Mouse (Mus musculus): ENCODE results near the gene Mettl8. TPM values are rescaled to one million over a fixed set of nuclear protein-coding genes. Genes with fewer than 3 reads are reported as not detected.

Gene Mettl8
- polyA plus RNA-seq, 1 experiment = 13.2 TPM

DNA sequence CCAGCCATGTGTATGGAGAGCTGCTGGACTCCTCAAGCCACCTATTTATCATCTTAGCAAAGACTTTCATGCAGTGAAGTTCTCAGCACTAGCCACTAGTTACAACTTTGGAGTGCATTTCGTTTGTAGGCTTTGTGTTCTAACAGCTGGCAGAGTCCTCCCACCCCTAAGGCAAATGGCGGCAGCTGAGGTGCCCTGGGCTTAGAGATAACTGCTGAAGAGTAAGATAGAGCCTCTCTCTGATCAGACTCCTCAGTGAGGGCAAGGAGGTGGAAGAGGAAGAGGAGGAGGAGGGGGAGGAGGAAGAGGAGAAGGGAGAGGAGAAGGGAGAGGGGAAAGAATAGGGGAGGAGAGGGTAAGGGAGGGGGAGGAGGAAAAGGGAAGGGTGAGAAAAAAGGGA, 101.8 kb downstream of the Mettl8 start:
- TF ChIP-seq POLR2A (IDR thresholded peaks at IDR 0.05; ENCODE audit: borderline replicate concordance, extremely low read depth, insufficient read depth, insufficient read length, poor library complexity, severe bottlenecking) = no peak
- no peak for TF ChIP-seq CTCF (IDR thresholded peaks at IDR 0.05; ENCODE audit: borderline replicate concordance, extremely low read depth, insufficient read depth, insufficient read length)
- no peak for DNase-seq (ENCODE audit: low read depth)

DNA sequence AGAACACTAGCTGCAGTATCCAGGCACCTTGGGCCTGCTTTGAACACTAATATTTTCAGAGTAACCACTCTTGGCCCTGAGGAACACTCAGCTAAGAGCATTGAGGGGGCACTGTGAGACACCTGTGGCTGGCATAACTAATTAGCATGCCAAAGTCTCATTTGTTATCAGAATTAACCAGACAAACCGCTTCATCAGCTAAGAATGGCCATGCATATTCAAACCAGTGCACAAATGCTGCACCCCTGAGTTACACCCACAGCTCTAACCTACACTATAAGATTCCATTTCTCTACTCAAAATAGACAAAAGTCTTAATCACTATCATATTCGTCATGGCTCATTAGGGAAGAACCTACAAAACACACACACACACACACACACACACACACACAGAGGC, 103.4 kb downstream of the Mettl8 start:
- TF ChIP-seq CTCF (IDR thresholded peaks at IDR 0.05; ENCODE audit: borderline replicate concordance, extremely low read depth, insufficient read depth, insufficient read length) (no peak), POLR2A (IDR thresholded peaks at IDR 0.05; ENCODE audit: borderline replicate concordance, extremely low read depth, insufficient read depth, insufficient read length, poor library complexity, severe bottlenecking) (no peak)
- no peak for DNase-seq (ENCODE audit: low read depth)

DNA sequence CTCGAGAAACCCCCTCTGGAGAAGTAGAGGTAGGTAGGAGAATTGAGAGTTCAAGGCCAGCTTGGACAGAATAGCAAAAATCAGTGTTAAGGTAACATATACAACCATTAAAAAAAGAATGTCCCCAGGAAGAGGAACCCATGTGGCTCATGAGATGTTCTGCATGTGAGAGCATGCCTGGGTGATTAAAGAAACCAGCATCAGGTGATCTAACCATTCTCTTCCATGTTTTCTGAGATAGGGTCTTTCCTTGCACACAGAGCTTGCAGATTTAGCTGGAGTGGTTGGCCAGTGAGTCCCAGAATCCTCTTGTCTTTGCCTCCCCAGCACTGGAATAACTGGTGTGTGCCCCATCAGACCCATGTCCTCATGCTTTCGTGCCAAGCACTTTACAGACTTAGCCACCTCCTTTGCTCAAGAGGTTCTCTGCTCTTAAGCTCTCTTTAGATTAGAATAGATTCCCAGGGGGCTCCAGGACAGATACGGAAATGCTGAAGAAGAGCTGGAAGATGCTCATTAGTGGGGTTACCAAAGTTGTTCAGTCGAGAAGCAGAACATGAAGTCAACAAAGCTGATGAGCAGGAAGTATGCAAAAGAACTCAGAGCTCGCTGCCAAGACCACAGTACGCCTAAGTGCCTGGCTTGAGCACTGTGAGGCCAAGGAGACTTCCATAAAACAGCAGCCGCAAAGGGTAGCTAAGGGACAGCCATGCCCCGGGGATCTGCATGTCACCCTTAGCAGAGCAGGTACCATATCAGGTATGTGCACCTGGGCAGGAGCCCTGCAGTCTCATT, 110.7 kb downstream of the Mettl8 start:
- DNase-seq (ENCODE audit: low read depth) = no peak
- TF ChIP-seq CTCF (IDR thresholded peaks at IDR 0.05; ENCODE audit: borderline replicate concordance, extremely low read depth, insufficient read depth, insufficient read length) (no peak), POLR2A (IDR thresholded peaks at IDR 0.05; ENCODE audit: borderline replicate concordance, extremely low read depth, insufficient read depth, insufficient read length, poor library complexity, severe bottlenecking) (no peak)

DNA sequence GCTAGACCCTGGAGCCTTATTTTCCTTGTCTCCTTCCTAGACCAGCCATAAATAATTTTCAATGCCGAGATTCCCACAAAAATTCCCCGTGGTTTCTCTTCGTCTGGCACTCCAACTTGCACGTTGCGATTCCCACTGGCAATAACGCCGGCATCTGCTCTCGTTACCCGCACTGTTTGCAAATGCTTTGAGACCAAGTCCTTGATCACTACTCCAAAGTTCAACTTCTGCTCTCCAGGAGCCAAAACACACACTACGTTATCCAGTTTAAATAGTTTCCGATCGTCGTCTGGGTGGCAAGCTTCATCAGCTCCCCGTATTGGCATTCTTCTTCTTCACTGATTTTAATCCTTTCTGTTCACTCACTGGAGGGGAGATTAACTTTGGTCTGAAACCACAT, 114.6 kb downstream of the Mettl8 start:
- no peak for TF ChIP-seq POLR2A (IDR thresholded peaks at IDR 0.05; ENCODE audit: borderline replicate concordance, extremely low read depth, insufficient read depth, insufficient read length, poor library complexity, severe bottlenecking)
- TF ChIP-seq CTCF (IDR thresholded peaks at IDR 0.05; ENCODE audit: borderline replicate concordance, extremely low read depth, insufficient read depth, insufficient read length) = no peak
- no peak for DNase-seq (ENCODE audit: low read depth)

DNA sequence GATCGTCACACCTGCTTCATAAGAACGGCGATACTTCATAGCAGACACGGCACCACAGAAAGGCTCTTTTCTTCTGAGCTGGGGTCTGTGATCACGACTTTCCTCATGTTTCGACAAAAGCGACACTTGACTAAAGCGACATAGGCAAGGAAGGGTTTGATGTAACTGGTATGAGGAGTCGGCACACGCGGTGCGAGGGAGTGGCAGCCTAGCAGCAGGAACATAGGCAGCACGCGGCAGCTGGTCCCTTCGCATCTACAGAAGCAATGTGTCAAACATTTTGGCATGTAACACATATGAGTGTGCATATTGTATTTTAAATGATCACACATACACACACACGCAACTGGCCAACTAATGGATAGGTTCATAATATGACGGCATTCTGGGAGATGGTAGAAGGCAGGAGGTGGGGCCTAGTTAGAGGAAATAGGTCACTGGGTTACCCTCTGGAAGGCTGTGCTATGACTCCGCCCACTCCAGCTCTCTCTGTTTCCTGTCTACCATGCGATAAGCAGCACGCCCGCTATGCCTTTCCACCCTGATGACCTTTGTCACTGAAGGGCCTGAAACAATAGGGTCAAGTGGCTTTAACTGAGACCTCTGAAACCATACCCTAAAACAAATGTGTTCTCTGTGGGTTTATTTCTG, 116.4 kb downstream of the Mettl8 start:
- DNase-seq (ENCODE audit: low read depth) = peak; percentile 19
- TF ChIP-seq POLR2A (IDR thresholded peaks at IDR 0.05; ENCODE audit: borderline replicate concordance, extremely low read depth, insufficient read depth, insufficient read length, poor library complexity, severe bottlenecking) = no peak
- no peak for TF ChIP-seq CTCF (IDR thresholded peaks at IDR 0.05; ENCODE audit: borderline replicate concordance, extremely low read depth, insufficient read depth, insufficient read length)

DNA sequence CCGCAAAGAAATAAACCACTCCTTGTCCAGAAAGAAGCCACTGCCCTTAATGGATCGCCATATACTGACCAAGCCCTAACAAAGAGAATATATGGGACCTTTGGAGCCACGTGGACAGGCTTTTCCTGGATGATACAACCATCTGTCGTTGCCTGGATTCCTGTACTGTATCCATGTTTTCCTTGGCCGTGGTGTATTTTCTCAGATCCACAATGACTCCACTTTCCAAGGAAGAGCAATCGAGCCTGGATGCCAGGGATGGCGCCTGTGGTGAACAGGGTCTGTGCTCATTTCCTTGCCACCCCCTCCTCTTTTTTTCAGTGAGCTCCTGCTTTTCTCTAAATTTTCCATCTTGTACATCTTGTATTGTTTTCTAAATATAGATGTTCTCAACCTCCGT, 120.6 kb downstream of the Mettl8 start:
- no peak for DNase-seq (ENCODE audit: low read depth)
- no peak for TF ChIP-seq POLR2A (IDR thresholded peaks at IDR 0.05; ENCODE audit: borderline replicate concordance, extremely low read depth, insufficient read depth, insufficient read length, poor library complexity, severe bottlenecking)
- no peak for TF ChIP-seq CTCF (IDR thresholded peaks at IDR 0.05; ENCODE audit: borderline replicate concordance, extremely low read depth, insufficient read depth, insufficient read length)

DNA sequence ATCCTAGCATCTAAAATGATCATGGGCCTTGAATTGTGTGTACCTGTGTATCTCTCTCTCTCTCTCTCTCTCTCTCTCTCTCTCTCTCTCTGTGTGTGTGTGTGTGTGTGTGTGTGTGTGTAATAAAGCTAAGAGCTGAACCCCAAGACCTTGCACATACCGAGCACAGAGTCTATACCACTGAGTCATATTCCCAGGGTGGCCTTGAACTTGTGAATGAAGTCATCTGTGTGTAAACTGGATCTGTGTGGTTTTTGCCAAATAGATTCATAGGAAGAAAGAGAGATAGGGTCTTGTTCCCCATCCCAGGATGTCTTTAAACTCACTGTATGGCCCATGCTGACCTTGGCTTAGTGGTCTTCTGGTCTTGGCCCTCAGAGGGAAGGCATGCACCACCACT, 121.9 kb downstream of the Mettl8 start:
- no peak for TF ChIP-seq POLR2A (IDR thresholded peaks at IDR 0.05; ENCODE audit: borderline replicate concordance, extremely low read depth, insufficient read depth, insufficient read length, poor library complexity, severe bottlenecking)
- no peak for TF ChIP-seq CTCF (IDR thresholded peaks at IDR 0.05; ENCODE audit: borderline replicate concordance, extremely low read depth, insufficient read depth, insufficient read length)
- no peak for DNase-seq (ENCODE audit: low read depth)

DNA sequence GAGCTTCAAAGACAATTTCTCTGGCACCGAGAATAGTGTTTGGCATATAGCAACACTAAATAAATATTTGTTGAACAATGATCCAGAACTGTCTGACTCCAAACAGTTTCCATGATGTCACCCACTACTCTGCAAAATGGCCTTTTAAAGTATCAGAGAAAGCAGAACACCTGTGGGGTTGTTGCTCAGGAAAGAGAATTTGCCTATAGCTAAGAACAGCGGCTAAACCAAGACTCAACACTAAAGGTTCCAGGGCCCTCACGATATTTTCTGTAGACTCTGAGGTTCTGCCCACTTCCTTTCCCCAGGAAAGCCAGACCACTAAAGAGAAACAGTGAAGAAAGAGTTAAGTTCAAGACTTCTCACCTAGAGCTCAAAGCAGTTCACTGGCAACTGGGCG, 122.4 kb downstream of the Mettl8 start:
- TF ChIP-seq CTCF (IDR thresholded peaks at IDR 0.05; ENCODE audit: borderline replicate concordance, extremely low read depth, insufficient read depth, insufficient read length) (no peak), POLR2A (IDR thresholded peaks at IDR 0.05; ENCODE audit: borderline replicate concordance, extremely low read depth, insufficient read depth, insufficient read length, poor library complexity, severe bottlenecking) (no peak)

DNA sequence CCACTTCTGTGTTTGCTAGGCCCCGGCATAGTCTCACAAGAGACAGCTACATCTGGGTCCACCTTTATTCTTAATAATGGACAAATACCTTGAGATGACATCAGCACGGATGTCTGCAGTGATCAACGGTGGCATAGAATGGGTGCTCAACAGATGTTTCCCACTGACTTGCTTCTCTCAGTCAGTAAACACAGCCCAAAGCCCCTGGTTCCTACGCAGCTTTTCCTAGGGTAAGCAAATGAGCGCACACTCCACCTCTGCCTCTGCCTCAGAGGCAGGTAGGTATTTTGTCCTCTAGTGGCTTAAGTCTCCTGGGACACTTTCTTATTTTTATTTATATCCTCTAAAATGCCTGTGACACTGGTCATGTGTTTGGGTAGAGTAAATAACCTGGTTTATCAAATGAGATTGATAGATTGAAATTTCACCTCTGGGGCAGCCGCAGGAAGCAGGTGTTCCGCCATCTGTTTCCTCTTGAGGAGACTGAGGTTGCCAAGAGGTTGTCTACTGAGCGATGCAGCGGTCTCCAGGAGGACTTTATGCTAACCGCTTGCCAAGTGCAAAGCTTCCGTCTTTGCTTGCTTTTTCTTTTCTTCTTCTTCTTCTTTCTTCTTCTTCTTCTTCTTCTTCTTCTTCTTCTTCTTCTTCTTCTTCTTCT, 124.6 kb downstream of the Mettl8 start:
- no peak for TF ChIP-seq POLR2A (IDR thresholded peaks at IDR 0.05; ENCODE audit: borderline replicate concordance, extremely low read depth, insufficient read depth, insufficient read length, poor library complexity, severe bottlenecking)
- no peak for TF ChIP-seq CTCF (IDR thresholded peaks at IDR 0.05; ENCODE audit: borderline replicate concordance, extremely low read depth, insufficient read depth, insufficient read length)
- DNase-seq (ENCODE audit: low read depth) = no peak

More for the DNA sequence above, 122.4 kb downstream of the Mettl8 start:
- DNase-seq (ENCODE audit: low read depth) = no peak

DNA sequence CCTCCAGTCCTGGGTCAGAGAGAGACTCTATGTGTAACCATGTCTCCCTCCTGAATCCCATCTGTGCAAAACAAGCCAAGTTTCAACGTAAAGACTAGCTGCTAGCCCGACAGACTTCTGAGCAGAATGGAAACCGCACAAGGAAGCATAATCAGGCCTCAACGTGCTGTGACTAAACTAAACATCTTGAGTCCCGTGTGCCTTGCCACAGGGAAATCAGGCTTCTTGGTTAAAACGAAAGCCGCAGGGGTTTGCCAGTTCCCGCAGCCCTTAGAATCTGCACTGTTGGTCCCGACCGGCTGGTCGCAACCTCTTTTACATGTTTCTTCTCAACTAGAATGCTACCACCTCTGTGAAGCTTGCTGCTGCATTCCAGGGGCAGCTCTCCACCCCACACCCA, 125.7 kb downstream of the Mettl8 start:
- no peak for DNase-seq (ENCODE audit: low read depth)
- TF ChIP-seq POLR2A (IDR thresholded peaks at IDR 0.05; ENCODE audit: borderline replicate concordance, extremely low read depth, insufficient read depth, insufficient read length, poor library complexity, severe bottlenecking) (no peak), CTCF (IDR thresholded peaks at IDR 0.05; ENCODE audit: borderline replicate concordance, extremely low read depth, insufficient read depth, insufficient read length) (no peak)

DNA sequence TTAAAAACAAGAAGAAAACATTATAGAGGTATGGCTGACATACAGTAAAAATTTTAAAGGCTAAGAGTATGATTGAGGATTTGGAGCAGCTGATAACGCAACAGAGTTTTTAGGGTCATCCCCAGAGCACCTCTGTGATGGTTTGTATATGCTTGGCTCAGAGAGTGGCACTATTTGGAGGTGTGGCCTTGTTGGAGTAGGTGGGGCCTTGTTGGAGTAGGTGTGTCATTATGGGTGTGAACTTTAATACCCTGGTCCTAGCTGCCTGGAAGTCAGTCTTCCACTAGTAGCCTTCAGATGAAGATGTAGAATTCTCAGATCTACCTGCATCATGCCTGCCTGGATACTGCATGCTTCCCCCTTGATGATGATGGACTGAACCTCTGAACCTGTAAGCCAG, 131.3 kb downstream of the Mettl8 start:
- TF ChIP-seq POLR2A (IDR thresholded peaks at IDR 0.05; ENCODE audit: borderline replicate concordance, extremely low read depth, insufficient read depth, insufficient read length, poor library complexity, severe bottlenecking) = no peak
- TF ChIP-seq CTCF (IDR thresholded peaks at IDR 0.05; ENCODE audit: borderline replicate concordance, extremely low read depth, insufficient read depth, insufficient read length) = no peak
- no peak for DNase-seq (ENCODE audit: low read depth)
